Comparison of ENCODE assay signal across 25 mouse cellular contexts in the genomic region with DNA sequence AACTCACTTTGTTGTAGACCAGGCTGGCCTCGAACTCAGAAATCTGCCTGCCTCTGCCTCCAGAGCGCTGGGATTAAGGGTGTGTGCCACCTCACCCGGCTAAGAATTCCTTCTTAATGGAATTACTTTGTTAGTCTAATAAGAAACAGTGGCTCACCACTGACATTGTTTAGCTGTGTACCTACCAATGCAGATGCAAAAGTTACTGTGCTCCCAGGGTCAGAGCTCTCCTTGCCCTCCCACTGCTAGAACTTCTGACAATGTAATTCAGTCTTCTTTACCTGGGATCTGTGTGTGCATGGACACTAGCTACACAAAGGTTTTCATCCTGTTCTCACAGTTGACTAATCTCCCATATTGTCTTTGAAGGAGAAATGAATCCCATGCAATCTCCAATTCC. TPM values are rescaled to one million over a fixed set of nuclear protein-coding genes. Genes with fewer than 3 reads are reported as not detected.
"Had no signal": no experiment of that assay in that cellular context is flagged by ENCODE, and none has a peak within 500 bp of the region (broad histone marks: within the 10 kb centered on the region; RNA-seq: fewer than 3 reads in every experiment).

No protein-coding gene starts in this region.

- DNase-seq: cerebellum, postnatal 14 days; cerebellum, postnatal 25 days; cerebellum, postnatal 36 days; embryo, embryonic 11 days; forebrain, postnatal 0 days; gastrocnemius, adult 2 months; gastrocnemius, postnatal 10 days; gastrocnemius, postnatal 14 days; gastrocnemius, postnatal 25 days; gastrocnemius, postnatal 36 days; heart, adult 11 months; heart, adult 18-20 months; heart, adult 2 months had no signal

RNA-seq across cellular contexts. Expression of gene Vwde, which starts 27.3 kb away (rescaled TPM):
- total RNA-seq: common myeloid progenitor, adult 5-6 weeks; forebrain, postnatal 0 days; gastrocnemius, adult 18-20 months; gastrocnemius, adult 8-10 months; gastrocnemius, postnatal 10 days; gastrocnemius, postnatal 14 days; gastrocnemius, postnatal 25 days; gastrocnemius, postnatal 36 days; gastrocnemius, postnatal 4 days; granulocyte monocyte progenitor cell, adult 5-6 weeks; heart, adult 18-20 months; heart, adult 2 months; heart, adult 8-10 months had no signal
- polyA plus RNA-seq: cortical plate, adult 2 months; forebrain, embryonic 11.5 days; forebrain, embryonic 12.5 days; forebrain, embryonic 13.5 days; forebrain, embryonic 14.5 days; gonadal fat pad, adult 2 months; heart, adult 2 months had no signal
